Mouse (Mus musculus): ENCODE measurements around the gene Prop1. TPM values are rescaled to one million over a fixed set of nuclear protein-coding genes. Genes with fewer than 3 reads are reported as not detected.

The Prop1 gene
- polyA plus RNA-seq, 1 experiment from 2014 or later, result not detected

- 4% methylated on average over 16 of the region's 16 CpGs for WGBS
- H3K36me3 ChIP-seq (replicated peaks), result no peaks in the 10 kb centered on the region
- peak overlapping the region; percentile 78 for H3K27ac ChIP-seq (replicated peaks)
- H3K4me3 ChIP-seq, result peak overlapping the region; percentile 70
- H3K4me1 ChIP-seq, result peaks cover 12% of the 10 kb centered on the region
- DNase-seq (ENCODE audit: low spot score), result no peak
- no peaks in the 10 kb centered on the region for H3K9me3 ChIP-seq
- peaks cover 25% of the 10 kb centered on the region for H3K27me3 ChIP-seq (replicated peaks; ENCODE audit: low read depth, poor library complexity, severe bottlenecking)
Observed at GRCm38 (mm10) chr11:50931021-50931420, 22.5 kb downstream of the Prop1 start.

GRCm38 (mm10) chr11:50930469-50931014 is 23.0 kb downstream of the Prop1 start:
- WGBS, result 30% methylated on average over 14 of the region's 14 CpGs
- no peak for DNase-seq (ENCODE audit: low spot score)

GRCm38 (mm10) chr11:50915671-50916320 is 37.8 kb downstream of the Prop1 start, which contains the start of gene Zfp2:
TSS of gene Zfp2 (minus strand) at chr11:50916165.
- peak within 1 kb of the TSS; percentile 87 for H3K4me3 ChIP-seq
- H3K27me3 ChIP-seq (replicated peaks; ENCODE audit: low read depth, poor library complexity, severe bottlenecking), result no peaks in the 10 kb centered on the region
- peak within 1 kb of the TSS; percentile 94 for H3K27ac ChIP-seq (replicated peaks)
- peaks cover 15% of the 10 kb centered on the region; the same call in 1 of the 2 replicates for H3K9me3 ChIP-seq
- 0 out of 2 replicates have a peak, but pooled peaks cover 3% of the 10 kb centered on the region for H3K4me1 ChIP-seq
- under 1% methylated on average over 47 of the region's 47 CpGs for WGBS
- peak; percentile 93 for DNase-seq (ENCODE audit: low spot score)
- H3K36me3 ChIP-seq (replicated peaks), result peaks cover 45% of the 10 kb centered on the region

More at GRCm38 (mm10) chr11:50930469-50931014, 23.0 kb downstream of the Prop1 start:
- H3K4me3 ChIP-seq, result peak overlapping the region; percentile 70
- no peak overlapping the region for H3K27ac ChIP-seq (replicated peaks)
- H3K36me3 ChIP-seq (replicated peaks), result no peaks in the 10 kb centered on the region
- H3K9me3 ChIP-seq, result no peaks in the 10 kb centered on the region
- H3K4me1 ChIP-seq, result peaks cover 12% of the 10 kb centered on the region
- peaks cover 25% of the 10 kb centered on the region for H3K27me3 ChIP-seq (replicated peaks; ENCODE audit: low read depth, poor library complexity, severe bottlenecking)

GRCm38 (mm10) chr11:50914461-50914860 is 39.1 kb downstream of the Prop1 start:
- WGBS, result 90% methylated on average over 3 of the region's 3 CpGs

GRCm38 (mm10) chr11:50913301-50913700 is 40.3 kb downstream of the Prop1 start:
- no peaks in the 10 kb centered on the region for H3K27me3 ChIP-seq (replicated peaks; ENCODE audit: low read depth, poor library complexity, severe bottlenecking)
- DNase-seq (ENCODE audit: low spot score), result no peak
- H3K4me3 ChIP-seq, result no peak overlapping the region
- H3K36me3 ChIP-seq (replicated peaks), result peaks cover 70% of the 10 kb centered on the region
- 0 out of 2 replicates have a peak, but pooled peaks cover 3% of the 10 kb centered on the region for H3K4me1 ChIP-seq
- no peak overlapping the region for H3K27ac ChIP-seq (replicated peaks)
- H3K9me3 ChIP-seq, result peaks cover 15% of the 10 kb centered on the region; the same call in 1 of the 2 replicates
- 93% methylated on average over 1 of the region's 1 CpGs for WGBS

More at GRCm38 (mm10) chr11:50914461-50914860, 39.1 kb downstream of the Prop1 start:
- H3K4me1 ChIP-seq, result 0 out of 2 replicates have a peak, but pooled peaks cover 3% of the 10 kb centered on the region
- no peak overlapping the region for H3K27ac ChIP-seq (replicated peaks)
- peaks cover 58% of the 10 kb centered on the region for H3K36me3 ChIP-seq (replicated peaks)
- H3K4me3 ChIP-seq, result no peak overlapping the region
- DNase-seq (ENCODE audit: low spot score), result no peak
- no peaks in the 10 kb centered on the region for H3K27me3 ChIP-seq (replicated peaks; ENCODE audit: low read depth, poor library complexity, severe bottlenecking)
- peaks cover 15% of the 10 kb centered on the region; the same call in 1 of the 2 replicates for H3K9me3 ChIP-seq

- no peak overlapping the region for H3K27ac ChIP-seq (replicated peaks)
- no peak for DNase-seq (ENCODE audit: low spot score)
- H3K4me1 ChIP-seq, result no peaks in the 10 kb centered on the region
- H3K27me3 ChIP-seq (replicated peaks; ENCODE audit: low read depth, poor library complexity, severe bottlenecking), result no peaks in the 10 kb centered on the region
- no peak overlapping the region for H3K4me3 ChIP-seq
- 92% methylated on average over 5 of the region's 5 CpGs for WGBS
- H3K36me3 ChIP-seq (replicated peaks), result peaks cover 100% of the 10 kb centered on the region
- peaks cover 50% of the 10 kb centered on the region for H3K9me3 ChIP-seq
Observed at GRCm38 (mm10) chr11:50908136-50908535, 45.4 kb downstream of the Prop1 start.

Other genes with a start within 250 kb of the Prop1 start
- 33.3 and 34.1 TPM in 2 replicates for gene Zfp354c, start 126.0 kb downstream of the Prop1 start, polyA plus RNA-seq (2016; fragmentation: Nextera tagmentation; extraction: Ambion mirVana)
- gene Zfp879, start 112.2 kb downstream of the Prop1 start, polyA plus RNA-seq (2016; fragmentation: Nextera tagmentation; extraction: Ambion mirVana), result 0.70 and 0.96 TPM in 2 replicates
- 0.06 TPM in 1 of 2 replicates, not detected in the other for gene Grm6, start 103.1 kb downstream of the Prop1 start, polyA plus RNA-seq (2016; fragmentation: Nextera tagmentation; extraction: Ambion mirVana)
- 13.9 and 16.2 TPM in 2 replicates for gene Zfp454, start 66.1 kb downstream of the Prop1 start, polyA plus RNA-seq (2016; fragmentation: Nextera tagmentation; extraction: Ambion mirVana)
- 21.3 and 21.6 TPM in 2 replicates for gene Zfp2, start 37.6 kb downstream of the Prop1 start, polyA plus RNA-seq (2016; fragmentation: Nextera tagmentation; extraction: Ambion mirVana)
- gene Zfp354b, start 22.1 kb downstream of the Prop1 start, polyA plus RNA-seq (2016; fragmentation: Nextera tagmentation; extraction: Ambion mirVana), result 0.75 and 0.79 TPM in 2 replicates
- not detected in 2 replicates for gene 4933414I15Rik, start 10.0 kb downstream of the Prop1 start, polyA plus RNA-seq (2016; fragmentation: Nextera tagmentation; extraction: Ambion mirVana)
- not detected in 2 replicates for gene Olfr1378, start 12.8 kb upstream of the Prop1 start, polyA plus RNA-seq (2016; fragmentation: Nextera tagmentation; extraction: Ambion mirVana)
- not detected in 2 replicates for gene Olfr1377, start 28.2 kb upstream of the Prop1 start, polyA plus RNA-seq (2016; fragmentation: Nextera tagmentation; extraction: Ambion mirVana)
- gene Olfr51, start 49.8 kb upstream of the Prop1 start, polyA plus RNA-seq (2016; fragmentation: Nextera tagmentation; extraction: Ambion mirVana), result not detected in 2 replicates
- not detected in 2 replicates for gene Olfr54, start 60.5 kb upstream of the Prop1 start, polyA plus RNA-seq (2016; fragmentation: Nextera tagmentation; extraction: Ambion mirVana)
- gene Olfr1375, start 94.3 kb upstream of the Prop1 start, polyA plus RNA-seq (2016; fragmentation: Nextera tagmentation; extraction: Ambion mirVana), result not detected in 2 replicates
- 7.8 and 8.6 TPM in 2 replicates for gene Zfp354a, start 105.5 kb upstream of the Prop1 start, polyA plus RNA-seq (2016; fragmentation: Nextera tagmentation; extraction: Ambion mirVana)

Data from embryonic facial prominence, embryonic 10.5 days (tissue).